Mouse (Mus musculus): ENCODE measurements around the gene Vmn1r214. TPM values are rescaled to one million over a fixed set of nuclear protein-coding genes. Genes with fewer than 3 reads are reported as not detected.

The Vmn1r214 gene
- under 1 TPM in 1 of 3 experiments, not detected in 2; 0.52 TPM for polyA plus RNA-seq (2017; shearing (Covaris generic))

GRCm38 (mm10) chr13:23030118-23030517, at the start of gene Vmn1r214:
Gene Vmn1r214 (plus strand): TSS chr13:23030418.
- ATAC-seq = no peak

DNA sequence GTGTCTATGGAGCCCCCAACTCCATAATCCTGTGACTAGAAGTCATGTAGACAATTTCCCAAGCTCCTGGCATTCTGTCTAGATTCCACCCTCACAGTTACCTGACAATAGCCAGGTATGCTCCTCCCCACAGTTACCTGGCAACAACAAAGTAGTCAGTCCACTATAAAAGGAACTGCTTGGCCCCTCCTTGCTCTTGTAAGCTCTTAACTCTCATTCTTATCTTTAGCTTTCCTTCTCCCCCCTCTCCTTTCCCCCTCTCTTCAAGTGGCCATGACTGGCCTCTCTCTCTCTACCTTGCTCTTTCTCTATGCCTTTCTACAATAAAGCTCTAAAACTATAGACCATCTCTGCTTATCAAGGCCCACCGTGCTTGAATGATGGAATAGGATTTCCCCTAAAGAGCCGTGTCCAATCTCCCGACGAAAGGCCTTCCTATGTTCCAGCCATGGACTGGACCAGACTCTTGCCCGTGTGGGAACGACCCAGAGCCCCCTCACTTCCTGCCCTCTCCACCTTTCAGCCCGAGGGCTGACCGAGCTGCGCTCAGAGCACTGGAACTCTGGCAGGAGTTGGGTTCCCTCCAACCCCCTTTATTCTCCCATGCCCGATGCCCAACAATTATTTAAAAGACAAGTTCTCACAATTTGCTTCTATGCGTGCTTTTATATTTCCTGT, 39.9 kb upstream of the Vmn1r214 start:
- ATAC-seq = no peak

GRCm38 (mm10) chr13:22992178-22992700, 38.0 kb upstream of the Vmn1r214 start:
- no peak for ATAC-seq

DNA sequence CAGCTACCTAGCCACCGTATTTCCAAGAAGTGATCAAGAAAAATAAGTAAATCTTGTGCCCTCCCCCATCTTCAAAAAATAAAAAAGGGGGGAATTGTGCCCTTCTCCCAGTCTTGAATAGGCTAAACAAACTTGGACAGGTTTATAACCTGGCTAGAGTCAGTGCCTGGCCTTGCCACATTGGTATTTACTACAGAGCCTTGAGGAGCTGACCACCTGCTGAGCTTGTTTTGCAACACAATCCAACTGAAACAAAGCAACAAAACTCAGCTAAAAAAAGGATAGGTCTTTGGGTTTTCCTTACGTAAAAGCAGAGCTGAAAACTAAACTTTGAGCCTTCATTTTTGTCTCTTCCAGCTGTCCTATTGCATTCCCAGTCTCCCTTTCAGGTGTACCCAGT, 37.5 kb upstream of the Vmn1r214 start:
- no peak for ATAC-seq

- no peak for ATAC-seq
Measured at GRCm38 (mm10) chr13:23007356-23007755, 22.9 kb upstream of the Vmn1r214 start, which contains the start of gene Vmn1r213. Gene Vmn1r213 (plus strand): TSS chr13:23007656.

- no peak for ATAC-seq
Measured at GRCm38 (mm10) chr13:23018158-23018557, 12.1 kb upstream of the Vmn1r214 start.

GRCm38 (mm10) chr13:23024812-23025211, 5.4 kb upstream of the Vmn1r214 start:
- ATAC-seq = no peak

DNA sequence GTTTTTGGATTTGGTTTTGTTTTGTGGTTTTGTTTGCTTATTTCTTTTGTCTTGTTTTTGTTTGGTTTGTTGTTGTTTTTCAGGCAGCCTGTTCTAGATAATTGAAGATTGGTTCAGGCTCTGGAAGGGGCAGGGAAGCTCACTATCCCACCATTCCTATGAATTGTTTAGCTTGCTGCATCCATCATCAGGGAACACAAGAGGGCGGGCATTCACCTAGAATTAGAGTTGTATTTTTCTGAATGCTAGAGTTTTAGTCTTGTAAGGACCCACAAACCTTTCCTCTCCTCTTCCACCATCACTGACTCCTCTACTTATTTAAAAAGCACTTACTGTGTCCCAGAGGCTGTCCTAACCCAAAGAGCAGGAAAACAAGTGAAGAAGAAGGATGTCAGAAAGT, 27.6 kb downstream of the Vmn1r214 start:
- no peak for ATAC-seq

GRCm38 (mm10) chr13:23067725-23068124, 37.5 kb downstream of the Vmn1r214 start, which contains the start of gene Vmn1r215:
Gene Vmn1r215 (plus strand): TSS chr13:23068025.
- ATAC-seq = no peak

- no peak for ATAC-seq
Measured at GRCm38 (mm10) chr13:23069312-23069711, 39.1 kb downstream of the Vmn1r214 start.

Other genes starting within 250 kb of the Vmn1r214 start
- gene Vmn1r209, start 220.7 kb upstream of the Vmn1r214 start, polyA plus RNA-seq (2017; shearing (Covaris generic)) = not detected
- not detected for gene Vmn1r210, start 199.1 kb upstream of the Vmn1r214 start, polyA plus RNA-seq (2017; shearing (Covaris generic))
- not detected for gene Vmn1r211, start 172.9 kb upstream of the Vmn1r214 start, polyA plus RNA-seq (2017; shearing (Covaris generic))
- gene Vmn1r212, start 146.2 kb upstream of the Vmn1r214 start, polyA plus RNA-seq (2017; shearing (Covaris generic)) = not detected
- gene Vmn1r213, start 22.8 kb upstream of the Vmn1r214 start, polyA plus RNA-seq (2017; shearing (Covaris generic)) = not detected
- not detected for gene Vmn1r215, start 37.6 kb downstream of the Vmn1r214 start, polyA plus RNA-seq (2017; shearing (Covaris generic))
- gene Vmn1r217, start 87.8 kb downstream of the Vmn1r214 start, polyA plus RNA-seq (2017; shearing (Covaris generic)) = not detected
- gene Vmn1r218, start 102.7 kb downstream of the Vmn1r214 start, polyA plus RNA-seq (2017; shearing (Covaris generic)) = under 1 TPM in 2 of 3 experiments, not detected in 1; 0.04 to 0.05 TPM
- not detected for gene Vmn1r219, start 128.9 kb downstream of the Vmn1r214 start, polyA plus RNA-seq (2017; shearing (Covaris generic))
- gene Vmn1r220, start 157.6 kb downstream of the Vmn1r214 start, polyA plus RNA-seq (2017; shearing (Covaris generic)) = not detected
- not detected for gene Vmn1r221, start 183.7 kb downstream of the Vmn1r214 start, polyA plus RNA-seq (2017; shearing (Covaris generic))
- not detected for gene Vmn1r222, start 205.5 kb downstream of the Vmn1r214 start, polyA plus RNA-seq (2017; shearing (Covaris generic))
- gene Vmn1r223, start 216.7 kb downstream of the Vmn1r214 start, polyA plus RNA-seq (2017; shearing (Covaris generic)) = not detected